Mouse (Mus musculus): ENCODE results near the gene Sez6l. TPM values are rescaled to one million over a fixed set of nuclear protein-coding genes. Genes with fewer than 3 reads are reported as not detected.

Sez6l gene
- total RNA-seq, 2 experiments from 2014 or later = not detected

DNA sequence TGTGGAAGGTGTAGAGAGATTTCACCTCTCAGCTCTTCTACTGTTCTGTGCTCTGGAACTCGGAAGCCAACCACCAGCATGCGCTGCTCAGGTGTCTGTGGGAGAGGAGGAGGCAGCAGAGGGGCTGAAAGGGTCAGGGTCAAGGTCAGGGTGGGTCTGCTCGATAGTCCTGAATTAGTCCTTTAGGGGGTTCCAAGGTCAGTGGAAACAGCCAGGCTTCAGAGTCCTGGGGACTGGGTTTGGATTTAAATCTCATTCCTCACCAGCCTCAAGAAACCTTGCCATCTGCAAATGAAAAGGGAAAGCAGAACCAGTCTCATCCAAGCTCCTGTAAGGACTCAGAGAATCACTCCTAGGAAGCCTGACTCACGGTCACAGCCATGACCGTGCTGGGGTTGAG lies 67.1 kb downstream of the Sez6l start:
- ATAC-seq (replicated peaks; ENCODE audit: low FRiP score, low TSS enrichment, poor library complexity, severe bottlenecking) = no peak

- ATAC-seq (replicated peaks; ENCODE audit: low FRiP score, low TSS enrichment, poor library complexity, severe bottlenecking) = no peak
Measured at GRCm38 (mm10) chr5:112505595-112505994, 71.4 kb downstream of the Sez6l start.

DNA sequence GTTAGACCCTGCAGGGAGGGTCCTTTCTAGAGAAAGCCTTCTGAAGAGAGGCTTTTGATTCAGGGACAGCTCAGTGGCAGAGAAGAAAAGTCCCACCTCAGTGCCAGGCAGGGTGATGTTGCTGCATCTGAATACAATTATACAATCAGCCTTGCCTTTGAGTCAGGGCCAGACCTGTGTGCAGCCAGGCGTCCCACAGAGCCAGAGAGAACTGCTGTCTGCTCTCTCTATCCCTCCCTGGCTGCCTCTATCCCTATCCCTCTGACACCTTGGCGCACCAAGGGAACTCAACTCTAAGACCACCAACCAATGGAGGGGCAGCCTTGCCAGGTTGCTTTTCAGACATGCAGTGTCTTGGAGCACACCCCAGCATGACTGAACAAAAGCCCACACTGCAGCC lies 75.6 kb downstream of the Sez6l start:
- no peak for ATAC-seq (replicated peaks; ENCODE audit: low FRiP score, low TSS enrichment, poor library complexity, severe bottlenecking)

DNA sequence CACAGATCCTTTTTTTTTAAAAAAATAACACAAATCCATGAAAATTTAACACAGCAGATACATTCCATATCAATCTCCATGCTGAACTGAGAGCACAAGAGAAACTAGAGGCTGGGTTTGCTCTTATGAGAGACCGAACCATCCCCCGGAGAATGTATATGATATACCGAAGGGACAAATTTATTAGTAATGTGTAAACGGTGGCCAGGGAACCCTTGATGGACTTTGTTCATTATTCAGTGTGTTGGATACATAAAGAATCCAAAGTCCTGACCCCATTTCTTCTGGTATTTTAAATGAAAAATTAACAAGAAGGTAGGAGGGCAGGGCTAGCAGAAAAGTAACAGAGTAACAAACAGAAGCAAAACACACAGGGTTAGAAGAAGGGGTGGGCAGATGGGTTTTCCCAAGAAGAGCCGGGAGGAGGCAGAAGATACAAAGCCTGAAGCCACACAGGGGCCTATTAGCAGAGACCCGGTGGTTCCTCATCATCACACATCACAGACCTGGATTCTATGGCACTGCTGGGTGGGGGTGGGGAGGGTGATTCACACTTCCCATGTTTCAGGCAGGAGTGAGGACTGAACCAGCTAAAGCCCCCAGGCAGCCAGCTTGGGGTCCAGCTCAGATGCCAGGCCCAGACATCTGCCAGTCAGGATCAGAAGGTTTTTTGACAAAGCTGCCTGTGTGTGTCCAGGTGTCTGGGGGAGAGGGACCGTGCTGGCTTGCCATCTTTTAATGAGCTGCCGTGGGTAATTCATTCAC lies 76.9 kb downstream of the Sez6l start:
- no peak for ATAC-seq (replicated peaks; ENCODE audit: low FRiP score, low TSS enrichment, poor library complexity, severe bottlenecking)

DNA sequence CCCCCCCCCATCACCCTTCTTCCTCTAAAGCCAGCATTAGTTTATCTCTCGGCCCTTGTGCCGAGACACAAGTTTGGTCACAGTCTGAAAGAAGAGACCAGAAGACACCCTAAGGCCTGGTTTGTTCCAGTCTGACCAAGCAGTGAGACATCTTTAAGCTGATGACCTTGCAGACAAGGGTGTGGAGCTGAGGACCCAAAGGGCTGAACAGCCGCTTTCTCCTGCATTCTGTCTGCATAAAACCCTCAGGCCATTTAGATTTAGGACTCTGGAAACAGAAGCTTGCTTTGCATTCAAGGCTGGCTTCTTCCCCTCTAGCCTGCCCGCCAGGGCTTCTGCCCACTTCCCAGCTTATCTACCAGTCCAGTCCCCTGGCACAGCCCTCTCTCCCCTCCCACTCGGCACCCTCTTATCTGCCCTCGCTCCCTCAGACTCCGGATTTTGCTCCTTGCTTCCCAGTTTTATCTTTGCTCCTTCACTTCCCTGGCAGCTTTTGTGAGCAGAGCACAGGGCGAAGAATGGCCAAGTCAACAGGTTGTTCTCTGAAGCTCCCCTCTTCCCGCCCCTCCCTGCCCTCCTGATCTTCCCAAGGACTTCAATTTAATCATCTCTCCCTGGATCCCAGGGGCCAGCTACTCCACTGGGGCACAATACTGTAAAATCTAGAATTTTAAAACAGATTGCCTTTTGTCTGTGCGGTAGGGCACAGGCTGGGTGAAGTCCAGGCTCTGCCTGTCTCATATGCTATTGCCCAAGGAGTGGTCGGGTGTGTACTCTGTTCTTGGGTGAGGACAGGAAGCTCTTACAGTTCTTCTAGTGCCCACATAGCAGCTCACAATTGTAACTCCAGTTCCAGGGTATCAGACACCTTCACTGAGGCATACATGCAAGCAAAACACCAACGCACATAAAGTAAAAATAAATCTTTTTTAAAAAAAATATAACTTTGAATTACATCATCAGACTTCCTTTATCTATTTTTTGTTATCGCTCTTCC lies 77.8 kb downstream of the Sez6l start:
- ATAC-seq (replicated peaks; ENCODE audit: low FRiP score, low TSS enrichment, poor library complexity, severe bottlenecking) = no peak

DNA sequence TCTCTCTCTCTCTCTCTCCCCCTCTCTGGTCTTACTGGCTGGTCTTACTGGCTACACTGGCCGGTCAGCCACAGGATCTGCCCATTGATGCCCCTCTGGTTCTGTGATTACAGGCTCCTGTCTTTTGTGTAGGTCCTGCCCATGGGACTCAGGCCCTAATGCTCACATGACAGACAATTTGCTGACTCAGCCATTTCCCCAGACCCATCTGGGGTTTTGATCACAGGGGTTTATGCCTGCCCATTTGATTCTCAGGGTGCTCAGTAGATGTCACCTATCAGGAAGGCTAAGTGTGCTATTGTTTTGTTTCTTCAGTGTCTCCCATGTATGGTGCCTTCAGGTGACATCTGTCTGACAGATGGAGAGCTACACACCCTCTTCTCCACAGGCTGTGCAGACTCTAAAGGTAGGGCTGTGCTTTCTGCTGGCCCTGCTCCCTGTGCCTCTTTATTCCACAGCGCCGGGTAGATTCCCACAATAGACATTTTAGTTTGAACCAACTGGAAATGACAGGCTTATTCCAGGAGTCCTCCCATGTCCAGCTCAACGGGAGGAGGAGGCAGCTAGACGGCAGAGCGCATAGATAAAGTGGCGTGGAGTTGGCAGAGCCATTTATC lies 80.1 kb downstream of the Sez6l start:
- no peak for ATAC-seq (replicated peaks; ENCODE audit: low FRiP score, low TSS enrichment, poor library complexity, severe bottlenecking)

- no peak for ATAC-seq (replicated peaks; ENCODE audit: low FRiP score, low TSS enrichment, poor library complexity, severe bottlenecking)
Measured at GRCm38 (mm10) chr5:112493492-112493891, 83.5 kb downstream of the Sez6l start.

- no peak for ATAC-seq (replicated peaks; ENCODE audit: low FRiP score, low TSS enrichment, poor library complexity, severe bottlenecking)
Measured at GRCm38 (mm10) chr5:112491489-112491888, 85.5 kb downstream of the Sez6l start.

GRCm38 (mm10) chr5:112488101-112488776 lies 88.7 kb downstream of the Sez6l start:
- no peak for ATAC-seq (replicated peaks; ENCODE audit: low FRiP score, low TSS enrichment, poor library complexity, severe bottlenecking)

GRCm38 (mm10) chr5:112487504-112487903 lies 89.5 kb downstream of the Sez6l start:
- ATAC-seq (replicated peaks; ENCODE audit: low FRiP score, low TSS enrichment, poor library complexity, severe bottlenecking) = no peak

- no peak for ATAC-seq (replicated peaks; ENCODE audit: low FRiP score, low TSS enrichment, poor library complexity, severe bottlenecking)
Measured at GRCm38 (mm10) chr5:112486415-112486814, 90.6 kb downstream of the Sez6l start.

- ATAC-seq (replicated peaks; ENCODE audit: low FRiP score, low TSS enrichment, poor library complexity, severe bottlenecking) = no peak
Measured at GRCm38 (mm10) chr5:112484924-112485715, 91.9 kb downstream of the Sez6l start.

GRCm38 (mm10) chr5:112483030-112483429 lies 94.0 kb downstream of the Sez6l start:
- ATAC-seq (replicated peaks; ENCODE audit: low FRiP score, low TSS enrichment, poor library complexity, severe bottlenecking) = no peak

- no peak for ATAC-seq (replicated peaks; ENCODE audit: low FRiP score, low TSS enrichment, poor library complexity, severe bottlenecking)
Measured at GRCm38 (mm10) chr5:112482551-112482950, 94.4 kb downstream of the Sez6l start.

GRCm38 (mm10) chr5:112481946-112482410 lies 95.0 kb downstream of the Sez6l start:
- ATAC-seq (replicated peaks; ENCODE audit: low FRiP score, low TSS enrichment, poor library complexity, severe bottlenecking) = no peak

DNA sequence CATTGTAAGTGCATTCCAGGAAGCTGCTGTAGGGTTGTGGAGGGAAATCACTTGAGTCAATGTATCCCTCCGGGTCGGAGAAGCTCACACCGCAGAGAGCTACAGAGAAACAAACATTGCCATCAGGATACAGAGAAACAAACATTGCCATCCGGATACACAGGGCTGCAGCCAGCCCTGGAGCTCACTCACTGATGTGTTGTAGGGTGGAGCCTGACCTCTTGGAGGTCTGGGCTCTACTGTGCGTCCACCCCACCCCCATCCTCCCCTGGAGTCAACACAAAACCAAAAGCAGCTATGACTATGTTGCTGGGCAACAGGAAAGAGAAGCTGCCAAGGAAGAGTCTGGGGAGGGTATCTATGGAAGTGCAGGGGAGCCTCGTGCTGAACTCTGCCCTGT lies 103.5 kb downstream of the Sez6l start:
- ATAC-seq (replicated peaks; ENCODE audit: low FRiP score, low TSS enrichment, poor library complexity, severe bottlenecking) = no peak

GRCm38 (mm10) chr5:112470144-112470543 lies 106.8 kb downstream of the Sez6l start:
- no peak for ATAC-seq (replicated peaks; ENCODE audit: low FRiP score, low TSS enrichment, poor library complexity, severe bottlenecking)

DNA sequence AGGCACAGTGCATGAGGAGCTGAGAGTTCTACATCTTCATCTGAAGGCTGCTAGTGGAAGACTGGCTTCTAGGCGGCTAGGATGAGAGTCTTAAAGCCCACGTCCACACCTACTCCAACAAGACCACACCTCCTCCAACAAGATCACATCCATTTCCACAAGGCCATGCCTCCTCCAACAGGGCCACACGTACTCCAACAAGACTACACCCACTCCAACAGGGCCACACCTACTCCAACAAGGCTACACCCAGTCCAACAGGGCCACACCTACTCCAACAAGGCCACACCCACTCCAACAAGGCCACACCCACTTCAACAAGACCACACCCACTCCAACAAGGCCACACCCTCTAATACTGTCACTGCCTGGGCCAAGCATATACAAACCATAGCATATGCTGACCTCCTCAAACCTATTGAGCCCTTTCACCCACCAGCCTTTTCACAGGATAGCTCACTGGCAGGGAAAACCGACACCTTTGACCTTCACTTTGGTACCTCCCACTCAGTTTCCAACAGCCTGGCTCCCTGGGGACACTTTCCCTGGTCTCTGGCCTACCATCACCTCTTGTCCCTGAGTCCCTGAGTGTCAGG lies 107.9 kb downstream of the Sez6l start:
- ATAC-seq (replicated peaks; ENCODE audit: low FRiP score, low TSS enrichment, poor library complexity, severe bottlenecking) = no peak
